8 mouse cellular contexts compared by ENCODE assay signal in the genomic region with DNA sequence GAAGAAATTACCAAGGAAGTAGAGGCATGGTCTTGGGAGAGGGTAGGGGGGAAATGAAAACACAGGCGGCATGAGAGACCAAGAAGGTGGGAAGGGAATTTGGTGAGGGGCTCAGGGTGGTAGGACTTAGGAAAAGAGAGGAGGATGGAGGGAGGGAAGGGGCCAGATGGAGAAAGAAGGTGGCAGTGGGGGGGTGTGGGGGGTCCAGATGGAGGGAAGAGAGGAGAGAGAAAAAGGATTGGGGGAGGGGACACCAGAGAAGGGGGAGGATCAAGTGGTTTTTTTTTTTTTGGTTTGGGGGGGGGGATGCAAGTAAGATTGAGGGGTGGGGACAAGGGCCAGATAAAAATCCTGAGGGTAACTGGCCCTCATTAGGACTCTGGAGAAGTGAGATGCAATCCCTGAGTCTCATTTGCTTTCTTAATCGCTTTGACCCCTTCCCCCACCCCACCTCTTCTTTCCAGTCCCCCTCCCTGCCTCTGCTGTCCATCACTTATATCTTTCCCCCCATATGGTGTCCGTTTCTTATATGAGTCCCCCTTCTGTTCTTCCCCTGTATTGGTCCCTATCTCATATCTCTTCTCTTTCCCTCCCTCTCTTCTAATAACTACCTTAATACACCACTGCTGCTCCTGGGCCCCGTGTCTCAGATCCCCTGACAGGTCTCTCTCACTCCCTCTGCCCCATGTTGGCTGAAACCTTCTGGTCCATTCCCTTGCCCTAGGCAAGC. TPM values are rescaled to one million over a fixed set of nuclear protein-coding genes. Genes with fewer than 3 reads are reported as not detected.
DNase-seq lines count a peak whose midpoint lies in the region; ATAC-seq and TF ChIP-seq lines count a peak whose summit lies in the region.

No protein-coding gene starts in this region.

- peak overlapping the region; percentile 46 for H3K4me3 ChIP-seq in kidney, postnatal 0 days (replicated peaks; ENCODE audit: low read depth, low read length)
- peak overlapping the region; percentile 50 for H3K4me3 ChIP-seq in hindbrain, postnatal 0 days (ENCODE audit: low read length)
- peak overlapping the region; percentile 52 for H3K4me3 ChIP-seq in neural tube, embryonic 12.5 days

- intact Hi-C loops in heart, postnatal 36 days (cut with DNase I): no loop called here
- intact Hi-C loops in left cerebral cortex, postnatal 4 days (cut with DNase I): no loop called here

- 18% methylated on average over 3 of the region's 4 CpGs for WGBS in kidney, postnatal 0 days
- WGBS in hindbrain, postnatal 0 days: 5% methylated on average over 4 of the region's 4 CpGs
- 17% methylated on average over 4 of the region's 4 CpGs for WGBS in neural tube, embryonic 12.5 days

- no peak overlapping the region for H3K27ac ChIP-seq in kidney, postnatal 0 days
- peak overlapping the region; percentile 89 for H3K27ac ChIP-seq in hindbrain, postnatal 0 days
- peak overlapping the region; percentile 79; the same call in 1 of the 2 replicates for H3K27ac ChIP-seq in neural tube, embryonic 12.5 days

- H3K4me1 ChIP-seq in kidney, postnatal 0 days (replicated peaks; ENCODE audit: insufficient read depth, low read length): peaks cover 30% of the 10 kb centered on the region
- peaks cover 33% of the 10 kb centered on the region for H3K4me1 ChIP-seq in hindbrain, postnatal 0 days (ENCODE audit: insufficient read depth, low read length)
- peaks cover 66% of the 10 kb centered on the region for H3K4me1 ChIP-seq in neural tube, embryonic 12.5 days

- H3K9ac ChIP-seq in kidney, postnatal 0 days (ENCODE audit: low read depth, low read length): no peak overlapping the region
- H3K9ac ChIP-seq in hindbrain, postnatal 0 days (replicated peaks; ENCODE audit: low read length): peak overlapping the region; percentile 67
- peak overlapping the region; percentile 90 for H3K9ac ChIP-seq in neural tube, embryonic 12.5 days

- H3K9me3 ChIP-seq in kidney, postnatal 0 days (replicated peaks; ENCODE audit: low read length): no peaks in the 10 kb centered on the region
- H3K9me3 ChIP-seq in hindbrain, postnatal 0 days (ENCODE audit: low read length): no peaks in the 10 kb centered on the region
- H3K9me3 ChIP-seq in neural tube, embryonic 12.5 days: no peaks in the 10 kb centered on the region

- no peaks in the 10 kb centered on the region for H3K27me3 ChIP-seq in kidney, postnatal 0 days (ENCODE audit: insufficient read depth, low read length)
- H3K27me3 ChIP-seq in hindbrain, postnatal 0 days (ENCODE audit: insufficient read depth, low read length): no peaks in the 10 kb centered on the region
- H3K27me3 ChIP-seq in neural tube, embryonic 12.5 days (replicated peaks): no peaks in the 10 kb centered on the region

- DNase-seq in kidney, postnatal 0 days (ENCODE audit: low spot score): no peak
- no peak for DNase-seq in kidney, postnatal 36 days
- peak; percentile 12 for DNase-seq in embryo, embryonic 9.5 days (ENCODE audit: extremely low spot score)
- peak; percentile 53 for DNase-seq in hindbrain, postnatal 0 days (ENCODE audit: low spot score)
- DNase-seq in frontal cortex, postnatal 25 days (ENCODE audit: low spot score in 2 of 2): no peak
- DNase-seq in heart, postnatal 36 days: no peak
- DNase-seq in left cerebral cortex, postnatal 4 days: no peak

- no peak for ATAC-seq in kidney, postnatal 0 days (replicated peaks; ENCODE audit: low FRiP score, low read depth)
- ATAC-seq in hindbrain, postnatal 0 days: no peak
- no peak for ATAC-seq in neural tube, embryonic 12.5 days (ENCODE audit: low FRiP score, low read depth)

- H3K4me2 ChIP-seq in kidney, postnatal 0 days (ENCODE audit: low read length): peak overlapping the region; percentile 69
- peak overlapping the region; percentile 97 for H3K4me2 ChIP-seq in hindbrain, postnatal 0 days (ENCODE audit: low read depth, low read length)
- peak overlapping the region; percentile 77 for H3K4me2 ChIP-seq in neural tube, embryonic 12.5 days (replicated peaks)

- no peaks in the 10 kb centered on the region for H3K36me3 ChIP-seq in kidney, postnatal 0 days (ENCODE audit: insufficient read depth, low read length)
- no peaks in the 10 kb centered on the region for H3K36me3 ChIP-seq in hindbrain, postnatal 0 days (ENCODE audit: insufficient read depth, low read length)
- H3K36me3 ChIP-seq in neural tube, embryonic 12.5 days: peaks cover 5% of the 10 kb centered on the region

- TF ChIP-seq CTCF in kidney, postnatal 0 days (IDR thresholded peaks at IDR 0.05; ENCODE audit: low read depth): no peak
- no peak for TF ChIP-seq CTCF in hindbrain, postnatal 0 days (IDR thresholded peaks at IDR 0.05; ENCODE audit: low read depth)

RNA-seq across cellular contexts. Expression of a gene that starts 1.0 kb away (rescaled TPM):
- polyA plus RNA-seq in kidney, postnatal 0 days (2015; fragmentation: Nextera tagmentation; extraction: Ambion mirVana): 0.78 and 0.99 TPM in 2 replicates
- 53.4 and 74.2 TPM in 2 replicates for total RNA-seq in hindbrain, postnatal 0 days (2014; rRNA removed)
- 4.4 and 5.3 TPM in 2 replicates for polyA plus RNA-seq in hindbrain, postnatal 0 days (2015; fragmentation: Nextera tagmentation; extraction: Ambion mirVana)
- 2.6 and 3.5 TPM in 2 replicates for polyA plus RNA-seq in neural tube, embryonic 12.5 days (2016; fragmentation: Nextera tagmentation; extraction: Ambion mirVana)
- total RNA-seq in heart, postnatal 36 days (2021): 1 to 10 TPM; 4.1 to 6.4 TPM
- 100 to 1,000 TPM; 350 to 366 TPM for total RNA-seq in left cerebral cortex, postnatal 4 days (2021)

RNA-seq across cellular contexts. Expression of a gene that starts 2.6 kb away (rescaled TPM):
- polyA plus RNA-seq in kidney, postnatal 0 days (2015; fragmentation: Nextera tagmentation; extraction: Ambion mirVana): 226 and 227 TPM in 2 replicates
- 59.0 and 63.8 TPM in 2 replicates for total RNA-seq in hindbrain, postnatal 0 days (2014; rRNA removed)
- 149 and 152 TPM in 2 replicates for polyA plus RNA-seq in hindbrain, postnatal 0 days (2015; fragmentation: Nextera tagmentation; extraction: Ambion mirVana)
- 151 and 153 TPM in 2 replicates for polyA plus RNA-seq in neural tube, embryonic 12.5 days (2016; fragmentation: Nextera tagmentation; extraction: Ambion mirVana)
- 10 to 100 TPM; 86.2 to 90.3 TPM for total RNA-seq in heart, postnatal 36 days (2021)
- total RNA-seq in left cerebral cortex, postnatal 4 days (2021): 10 to 100 TPM; 78.8 TPM

RNA-seq across cellular contexts. Expression of a gene that starts 9.2 kb away (rescaled TPM):
- polyA plus RNA-seq in kidney, postnatal 0 days (2015; fragmentation: Nextera tagmentation; extraction: Ambion mirVana): 8.8 and 9.8 TPM in 2 replicates
- total RNA-seq in hindbrain, postnatal 0 days (2014; rRNA removed): 45.7 and 49.5 TPM in 2 replicates
- polyA plus RNA-seq in hindbrain, postnatal 0 days (2015; fragmentation: Nextera tagmentation; extraction: Ambion mirVana): 30.0 and 30.8 TPM in 2 replicates
- 14.5 and 15.9 TPM in 2 replicates for polyA plus RNA-seq in neural tube, embryonic 12.5 days (2016; fragmentation: Nextera tagmentation; extraction: Ambion mirVana)
- 10 to 100 TPM; 13.9 to 14.5 TPM for total RNA-seq in heart, postnatal 36 days (2021)
- total RNA-seq in left cerebral cortex, postnatal 4 days (2021): 10 to 100 TPM; 30.5 to 33.6 TPM

RNA-seq across cellular contexts. Expression of a gene that starts 25.1 kb away (rescaled TPM):
- 1.3 and 1.8 TPM in 2 replicates for polyA plus RNA-seq in kidney, postnatal 0 days (2015; fragmentation: Nextera tagmentation; extraction: Ambion mirVana)
- 1.6 and 4.7 TPM in 2 replicates for total RNA-seq in hindbrain, postnatal 0 days (2014; rRNA removed)
- polyA plus RNA-seq in hindbrain, postnatal 0 days (2015; fragmentation: Nextera tagmentation; extraction: Ambion mirVana): 3.2 TPM in 2 replicates
- polyA plus RNA-seq in neural tube, embryonic 12.5 days (2016; fragmentation: Nextera tagmentation; extraction: Ambion mirVana): 6.0 and 7.0 TPM in 2 replicates
- under 1 TPM; 0.44 to 0.95 TPM for total RNA-seq in heart, postnatal 36 days (2021)
- 1 to 10 TPM; 4.8 to 6.0 TPM for total RNA-seq in left cerebral cortex, postnatal 4 days (2021)

RNA-seq across cellular contexts. Expression of a gene that starts 31.0 kb away (rescaled TPM):
- 11.1 and 12.1 TPM in 2 replicates for polyA plus RNA-seq in kidney, postnatal 0 days (2015; fragmentation: Nextera tagmentation; extraction: Ambion mirVana)
- 21.4 and 22.7 TPM in 2 replicates for total RNA-seq in hindbrain, postnatal 0 days (2014; rRNA removed)
- polyA plus RNA-seq in hindbrain, postnatal 0 days (2015; fragmentation: Nextera tagmentation; extraction: Ambion mirVana): 6.6 and 7.8 TPM in 2 replicates
- polyA plus RNA-seq in neural tube, embryonic 12.5 days (2016; fragmentation: Nextera tagmentation; extraction: Ambion mirVana): 17.6 and 19.4 TPM in 2 replicates
- total RNA-seq in heart, postnatal 36 days (2021): 1 to 10 TPM; 2.1 to 2.6 TPM
- total RNA-seq in left cerebral cortex, postnatal 4 days (2021): 10 to 100 TPM; 17.0 to 18.1 TPM

Comparison
In these comparisons a context has a peak if more than half of its experiments do, and no peak if none do; other contexts are left out.
1. DNase-seq: peak in embryo, embryonic 9.5 days (single experiment) and hindbrain, postnatal 0 days (single experiment); none in kidney, postnatal 0 days (single experiment), kidney, postnatal 36 days (0 of 2), frontal cortex, postnatal 25 days (0 of 2), heart, postnatal 36 days (0 of 2) and left cerebral cortex, postnatal 4 days (single experiment).
2. Peak in every context shown above with its lines, with median percentiles within 50 percentile points of each other: H3K4me2 ChIP-seq and H3K4me3 ChIP-seq.